Mouse (Mus musculus): ENCODE data around the gene Nr2f1. TPM values are rescaled to one million over a fixed set of nuclear protein-coding genes. Genes with fewer than 3 reads are reported as not detected.

The Nr2f1 gene
- polyA plus RNA-seq, 1 experiment from 2014 or later = 70.2 TPM

DNA sequence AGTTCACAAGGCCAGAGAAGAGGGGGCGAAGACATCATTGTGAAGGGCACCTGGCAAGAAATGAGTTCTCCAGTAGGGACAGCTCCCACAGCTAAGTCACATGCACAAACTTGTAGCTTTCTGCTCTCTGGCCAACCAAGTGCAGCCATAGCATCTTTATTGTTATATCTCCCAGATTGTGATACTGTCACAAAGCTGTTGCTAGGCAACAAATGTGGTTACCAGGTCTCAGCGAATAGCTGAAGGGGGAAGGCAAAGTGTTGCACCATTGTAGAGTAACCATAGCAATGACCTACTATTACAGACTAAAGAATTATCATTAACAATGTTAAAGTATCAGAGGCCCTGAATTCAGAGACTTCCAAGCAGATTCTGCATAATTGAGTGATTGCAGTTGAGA lies 37.4 kb downstream of the Nr2f1 start:
- no peak overlapping the region for H3K4me2 ChIP-seq (ENCODE audit: low read length)
- no peak overlapping the region for H3K4me3 ChIP-seq (replicated peaks; ENCODE audit: low read length)
- ATAC-seq = peak; percentile 61
- no peaks in the 10 kb centered on the region for H3K9me3 ChIP-seq (ENCODE audit: control insufficient read depth, low read length)
- peak overlapping the region; percentile 60; the same call in 1 of the 2 replicates for H3K27ac ChIP-seq (ENCODE audit: low read length)
- 33% methylated on average over 2 of the region's 2 CpGs for WGBS
- H3K4me1 ChIP-seq (replicated peaks; ENCODE audit: control insufficient read depth, insufficient read depth, low read length) = peaks cover 20% of the 10 kb centered on the region
- no peaks in the 10 kb centered on the region for H3K36me3 ChIP-seq (ENCODE audit: control insufficient read depth, insufficient read depth)
- peaks cover 10% of the 10 kb centered on the region for H3K27me3 ChIP-seq (replicated peaks; ENCODE audit: control insufficient read depth, insufficient read depth, low read length)
- H3K9ac ChIP-seq (replicated peaks; ENCODE audit: low read depth, low read length) = no peak overlapping the region

DNA sequence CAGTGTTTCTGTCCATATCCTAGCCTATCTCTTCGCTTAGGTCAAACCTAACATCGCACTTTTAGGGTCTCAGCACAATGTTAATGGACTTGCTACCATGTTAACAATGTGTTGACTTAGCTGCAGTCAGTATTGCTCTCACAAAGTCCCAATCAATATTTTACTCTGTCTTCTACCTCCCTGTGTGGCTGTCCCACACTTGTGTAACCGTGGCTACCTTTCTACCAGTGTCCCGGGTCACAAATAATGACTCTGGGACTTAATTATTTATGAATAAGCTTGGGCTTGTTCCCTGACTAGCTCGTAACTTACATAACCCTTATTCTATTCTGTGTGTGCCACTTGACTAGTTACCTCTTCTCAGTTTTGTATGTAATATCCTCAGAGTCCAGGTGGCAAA lies 42.1 kb downstream of the Nr2f1 start:
- Histone ChIP-seq H3K27ac (ENCODE audit: low read length) (no peak overlapping the region), H3K27me3 (replicated peaks; ENCODE audit: control insufficient read depth, insufficient read depth, low read length) (no peaks in the 10 kb centered on the region), H3K4me3 (replicated peaks; ENCODE audit: low read length) (no peak overlapping the region), H3K9me3 (ENCODE audit: control insufficient read depth, low read length) (no peaks in the 10 kb centered on the region), H3K4me2 (ENCODE audit: low read length) (no peak overlapping the region), H3K4me1 (replicated peaks; ENCODE audit: control insufficient read depth, insufficient read depth, low read length) (0 out of 2 replicates have a peak, but pooled peaks cover 3% of the 10 kb centered on the region), H3K9ac (replicated peaks; ENCODE audit: low read depth, low read length) (no peak overlapping the region), H3K36me3 (ENCODE audit: control insufficient read depth, insufficient read depth) (no peaks in the 10 kb centered on the region)
- no peak for ATAC-seq
- WGBS = 79% methylated on average over 5 of the region's 5 CpGs

Other genes with a start within 250 kb of the Nr2f1 start
- 0.98 and 2.2 TPM in 2 replicates for gene Pou5f2, start 174.9 kb downstream of the Nr2f1 start, polyA plus RNA-seq (2015; fragmentation: Nextera tagmentation; extraction: Ambion mirVana)